Mouse (Mus musculus): Measurements from ENCODE around the gene Itprid2. TPM values are rescaled to one million over a fixed set of nuclear protein-coding genes. Genes with fewer than 3 reads are reported as not detected.

Gene Itprid2
- polyA plus RNA-seq, 1 experiment = 0.02 TPM

DNA sequence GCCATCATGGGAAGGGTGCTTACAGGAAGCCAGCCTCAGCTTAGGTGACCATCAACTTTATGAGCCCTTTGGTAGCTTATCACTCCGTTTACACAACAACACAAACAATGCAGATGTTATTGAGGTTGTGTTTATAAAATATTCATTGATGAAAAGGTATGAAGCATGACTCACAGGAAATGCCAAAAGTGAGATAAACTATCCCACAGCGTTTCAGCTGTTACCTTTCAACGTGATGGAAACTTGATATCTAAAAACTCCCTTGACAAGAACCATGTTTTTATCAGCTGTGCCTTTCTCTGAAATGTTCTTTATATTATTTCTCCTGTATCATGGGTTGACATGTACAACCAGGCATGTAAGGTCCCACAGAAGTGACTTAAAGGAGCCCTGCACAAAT, 55.7 kb downstream of the Itprid2 start:
- Histone ChIP-seq H3K27me3 (ENCODE audit: control insufficient read depth) (no peaks in the 10 kb centered on the region), H3K36me3 (ENCODE audit: control insufficient read depth) (no peaks in the 10 kb centered on the region), H3K4me1 (ENCODE audit: control insufficient read depth) (no peaks in the 10 kb centered on the region), H3K9me3 (ENCODE audit: control insufficient read depth, low read length) (no peaks in the 10 kb centered on the region), H3K4me3 (replicated peaks) (no peak overlapping the region)
- TF ChIP-seq GATA1 (IDR thresholded peaks at IDR 0.05; ENCODE audit: low read length) = no peak
- no peak for TF ChIP-seq TAL1 (IDR thresholded peaks at IDR 0.05; ENCODE audit: low read length)

DNA sequence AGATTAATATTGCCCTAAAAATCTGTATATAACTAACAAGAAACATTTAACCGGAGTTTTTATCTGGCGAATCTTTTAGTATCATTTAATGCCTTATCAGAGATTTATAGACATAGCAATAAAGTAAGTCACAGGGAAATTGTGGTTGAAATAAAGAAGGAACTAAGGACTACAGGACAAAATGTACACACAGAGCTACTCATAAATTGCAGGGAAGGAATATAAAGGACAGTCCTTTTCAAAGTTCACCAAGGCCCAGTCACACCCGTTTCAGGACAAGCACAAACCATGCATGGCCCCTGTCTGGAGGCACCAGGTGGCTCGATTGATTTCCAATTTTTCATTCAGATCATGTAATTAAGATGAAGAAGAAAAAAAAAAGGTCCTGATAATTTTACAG, 60.0 kb downstream of the Itprid2 start:
- Histone ChIP-seq H3K4me1 (ENCODE audit: control insufficient read depth) (no peaks in the 10 kb centered on the region), H3K4me3 (replicated peaks) (no peak overlapping the region), H3K27me3 (ENCODE audit: control insufficient read depth) (no peaks in the 10 kb centered on the region), H3K9me3 (ENCODE audit: control insufficient read depth, low read length) (no peaks in the 10 kb centered on the region), H3K36me3 (ENCODE audit: control insufficient read depth) (no peaks in the 10 kb centered on the region)
- TF ChIP-seq GATA1 (IDR thresholded peaks at IDR 0.05; ENCODE audit: low read length) (no peak), TAL1 (IDR thresholded peaks at IDR 0.05; ENCODE audit: low read length) (no peak)

DNA sequence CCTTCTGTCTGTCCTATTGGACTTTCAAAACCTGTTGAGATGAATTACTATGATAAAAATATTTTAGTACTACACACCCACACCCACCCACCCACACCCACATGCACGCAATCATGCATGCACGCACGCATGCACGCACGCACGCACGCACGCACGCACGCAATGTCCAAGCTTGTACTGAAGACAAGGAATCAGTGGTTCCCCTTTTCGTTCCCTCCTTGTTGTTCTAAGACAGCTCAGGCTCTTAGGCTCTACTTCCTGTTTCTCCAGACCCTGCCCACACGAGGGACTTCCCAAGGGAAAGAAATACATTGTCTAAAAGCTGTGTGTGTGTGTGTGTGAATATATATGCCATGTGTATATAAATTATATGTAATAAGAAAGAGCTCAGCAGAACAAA, 60.8 kb downstream of the Itprid2 start:
- TF ChIP-seq GATA1 (IDR thresholded peaks at IDR 0.05; ENCODE audit: low read length) (no peak), TAL1 (IDR thresholded peaks at IDR 0.05; ENCODE audit: low read length) (no peak)
- no peaks in the 10 kb centered on the region for H3K4me1 ChIP-seq (ENCODE audit: control insufficient read depth)
- no peak overlapping the region for H3K4me3 ChIP-seq (replicated peaks)
- no peaks in the 10 kb centered on the region for H3K36me3 ChIP-seq (ENCODE audit: control insufficient read depth)
- no peaks in the 10 kb centered on the region for H3K27me3 ChIP-seq (ENCODE audit: control insufficient read depth)
- H3K9me3 ChIP-seq (ENCODE audit: control insufficient read depth, low read length) = no peaks in the 10 kb centered on the region

DNA sequence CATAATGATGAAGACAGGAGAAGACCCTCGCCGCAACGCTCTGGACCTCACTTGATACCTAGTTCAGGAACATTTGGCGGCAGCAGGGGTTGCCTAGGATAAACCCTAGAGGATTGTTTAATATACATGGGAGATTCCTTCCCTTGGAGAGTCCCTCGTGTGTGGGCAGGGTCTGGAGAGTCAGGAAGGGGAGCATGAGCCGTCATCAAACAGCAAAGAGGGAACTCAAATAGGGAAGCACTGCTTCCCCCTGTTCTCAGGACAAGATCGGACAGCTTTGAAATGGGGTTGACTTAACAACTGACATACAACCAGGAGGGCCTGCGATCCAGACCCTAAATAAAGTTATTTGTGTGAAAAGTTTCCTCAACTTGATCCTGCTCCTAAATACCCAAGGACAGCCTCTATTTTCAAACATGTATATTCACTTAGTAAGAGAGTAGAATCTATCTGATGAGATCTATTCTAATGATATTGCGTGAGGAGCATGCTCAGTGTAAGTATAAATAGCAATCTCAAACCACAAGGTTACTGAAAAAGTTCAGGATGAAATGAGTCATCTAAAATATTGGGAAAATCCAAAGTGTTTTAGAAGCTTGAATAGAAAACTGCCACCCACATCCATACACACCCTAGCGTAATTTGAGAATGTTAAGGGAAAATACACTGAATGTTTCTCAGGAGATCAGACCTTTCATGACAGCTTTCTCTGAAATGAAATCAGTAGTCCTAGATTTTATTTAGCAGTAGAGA, 61.5 kb downstream of the Itprid2 start:
- H3K9me3 ChIP-seq (ENCODE audit: control insufficient read depth, low read length) = no peaks in the 10 kb centered on the region
- no peaks in the 10 kb centered on the region for H3K27me3 ChIP-seq (ENCODE audit: control insufficient read depth)
- H3K36me3 ChIP-seq (ENCODE audit: control insufficient read depth) = no peaks in the 10 kb centered on the region
- no peak overlapping the region for H3K4me3 ChIP-seq (replicated peaks)
- no peaks in the 10 kb centered on the region for H3K4me1 ChIP-seq (ENCODE audit: control insufficient read depth)
- TF ChIP-seq TAL1 (IDR thresholded peaks at IDR 0.05; ENCODE audit: low read length) = no peak
- TF ChIP-seq GATA1 (IDR thresholded peaks at IDR 0.05; ENCODE audit: low read length) = no peak

DNA sequence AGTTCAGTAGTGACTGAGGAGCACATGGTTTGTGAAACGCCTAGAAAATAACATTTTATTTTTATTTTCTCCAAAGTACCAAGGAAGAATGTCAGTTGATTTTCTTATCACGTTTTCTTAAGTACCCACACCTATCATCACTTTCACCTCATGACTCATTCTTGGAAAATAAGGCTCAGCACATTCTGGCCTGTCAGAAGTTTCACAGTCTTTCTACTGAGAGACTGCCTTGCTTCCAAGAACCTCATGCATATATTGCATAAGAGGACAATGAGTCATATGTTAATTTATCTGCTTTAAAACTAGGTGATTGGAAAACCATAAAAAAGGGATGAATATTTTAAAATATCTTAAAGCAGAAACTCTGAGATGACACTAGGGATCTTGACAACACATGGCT, 63.0 kb downstream of the Itprid2 start:
- no peak overlapping the region for H3K4me3 ChIP-seq (replicated peaks)
- TF ChIP-seq GATA1 (IDR thresholded peaks at IDR 0.05; ENCODE audit: low read length) = no peak
- no peak for TF ChIP-seq TAL1 (IDR thresholded peaks at IDR 0.05; ENCODE audit: low read length)
- no peaks in the 10 kb centered on the region for H3K27me3 ChIP-seq (ENCODE audit: control insufficient read depth)
- H3K9me3 ChIP-seq (ENCODE audit: control insufficient read depth, low read length) = no peaks in the 10 kb centered on the region
- H3K36me3 ChIP-seq (ENCODE audit: control insufficient read depth) = no peaks in the 10 kb centered on the region
- H3K4me1 ChIP-seq (ENCODE audit: control insufficient read depth) = no peaks in the 10 kb centered on the region

DNA sequence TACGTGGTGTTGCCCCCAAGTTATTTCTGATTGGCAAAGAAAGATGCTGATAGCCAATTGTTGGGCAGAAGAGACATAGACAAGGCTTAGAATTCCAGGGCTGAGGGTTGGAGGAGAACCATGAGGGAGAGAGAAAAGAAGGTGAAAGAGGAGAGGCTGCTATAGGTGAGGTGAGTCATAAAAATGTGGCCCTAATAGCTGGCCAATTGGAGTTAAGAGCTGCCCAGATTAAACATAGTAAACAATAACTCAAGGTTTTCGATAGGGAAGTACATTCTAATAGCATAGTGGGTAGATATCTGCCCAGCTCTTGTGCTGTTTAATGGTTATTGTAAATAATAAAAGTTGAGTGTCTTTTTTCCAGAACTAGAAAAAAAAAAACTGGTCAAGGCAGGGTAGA, 69.6 kb downstream of the Itprid2 start:
- Histone ChIP-seq H3K36me3 (ENCODE audit: control insufficient read depth) (no peaks in the 10 kb centered on the region), H3K4me1 (ENCODE audit: control insufficient read depth) (no peaks in the 10 kb centered on the region), H3K9me3 (ENCODE audit: control insufficient read depth, low read length) (no peaks in the 10 kb centered on the region), H3K4me3 (replicated peaks) (no peak overlapping the region), H3K27me3 (ENCODE audit: control insufficient read depth) (no peaks in the 10 kb centered on the region)
- no peak for TF ChIP-seq TAL1 (IDR thresholded peaks at IDR 0.05; ENCODE audit: low read length)
- no peak for TF ChIP-seq GATA1 (IDR thresholded peaks at IDR 0.05; ENCODE audit: low read length)

DNA sequence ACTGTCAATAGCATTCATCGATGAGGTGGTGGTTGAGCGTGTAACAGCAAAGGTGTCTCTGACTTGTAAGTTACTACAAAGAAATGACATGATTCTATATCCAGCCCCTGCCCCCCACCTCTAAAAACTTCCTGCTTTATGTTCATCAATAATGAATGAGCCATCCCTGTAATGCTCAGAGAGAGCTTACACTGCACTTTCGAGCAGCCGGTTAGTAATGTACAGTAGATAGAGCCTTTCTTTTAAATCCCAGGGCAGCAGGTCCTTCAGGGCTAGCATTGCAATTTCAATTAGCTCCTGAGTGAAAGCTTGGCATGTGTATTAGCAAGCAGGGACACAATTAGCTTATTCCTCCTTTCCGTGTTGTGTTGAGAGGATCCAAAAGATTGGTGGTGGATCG, 72.4 kb downstream of the Itprid2 start, which contains the start of gene Ppp1r1c:
Gene Ppp1r1c (plus strand): TSS at position 206 of the 400 bp plus-strand sequence.
- H3K9me3 ChIP-seq (ENCODE audit: control insufficient read depth, low read length) = no peaks in the 10 kb centered on the region
- no peaks in the 10 kb centered on the region for H3K36me3 ChIP-seq (ENCODE audit: control insufficient read depth)
- no peaks in the 10 kb centered on the region for H3K4me1 ChIP-seq (ENCODE audit: control insufficient read depth)
- TF ChIP-seq TAL1 (IDR thresholded peaks at IDR 0.05; ENCODE audit: low read length) (no peak), GATA1 (IDR thresholded peaks at IDR 0.05; ENCODE audit: low read length) (no peak)
- H3K4me3 ChIP-seq (replicated peaks) = no peak within 1 kb of the TSS
- no peaks in the 10 kb centered on the region for H3K27me3 ChIP-seq (ENCODE audit: control insufficient read depth)

DNA sequence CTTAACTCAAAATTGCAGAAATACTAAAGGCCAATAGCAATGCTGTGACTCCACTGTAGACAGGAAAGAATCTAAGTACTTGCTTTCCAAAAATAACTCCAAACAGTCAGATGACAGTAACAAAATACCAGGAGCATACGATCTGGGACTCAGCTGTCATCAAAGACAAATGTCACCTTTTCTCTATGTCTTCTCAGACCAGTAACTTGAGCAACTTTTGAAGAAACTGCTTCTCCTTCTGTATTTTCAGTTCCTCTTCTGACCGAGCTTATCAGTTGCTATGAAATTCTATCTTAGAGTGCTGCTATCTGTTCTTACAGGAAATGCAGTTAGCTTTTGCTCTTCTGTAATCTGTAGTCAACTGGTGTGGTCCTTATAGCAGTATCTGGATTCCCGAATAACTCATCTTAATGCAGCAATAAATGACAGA, 78.5 kb downstream of the Itprid2 start:
- Histone ChIP-seq H3K27me3 (ENCODE audit: control insufficient read depth) (no peaks in the 10 kb centered on the region), H3K36me3 (ENCODE audit: control insufficient read depth) (no peaks in the 10 kb centered on the region), H3K9me3 (ENCODE audit: control insufficient read depth, low read length) (no peaks in the 10 kb centered on the region), H3K4me3 (replicated peaks) (no peak overlapping the region), H3K4me1 (ENCODE audit: control insufficient read depth) (no peaks in the 10 kb centered on the region)
- TF ChIP-seq TAL1 (IDR thresholded peaks at IDR 0.05; ENCODE audit: low read length) (no peak), GATA1 (IDR thresholded peaks at IDR 0.05; ENCODE audit: low read length) (no peak)

DNA sequence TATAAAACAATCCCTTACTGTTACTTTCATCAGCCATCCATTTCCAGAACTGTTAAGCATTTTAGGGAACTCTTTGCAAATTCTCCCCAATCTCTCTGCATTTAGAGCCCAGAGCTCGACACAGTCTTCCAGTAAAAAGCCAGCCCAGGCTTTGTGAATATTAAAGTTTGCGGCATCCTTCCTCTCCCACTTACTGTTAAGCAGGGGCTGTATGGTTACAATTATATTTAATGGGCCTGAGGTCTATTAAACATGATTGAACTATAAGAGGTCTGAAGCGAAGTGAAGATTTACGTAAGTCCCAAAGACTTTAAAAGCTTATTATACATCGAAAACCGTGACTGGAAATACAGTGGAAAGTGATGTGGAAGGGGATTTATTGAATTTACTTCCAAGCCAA, 79.6 kb downstream of the Itprid2 start:
- TF ChIP-seq GATA1 (IDR thresholded peaks at IDR 0.05; ENCODE audit: low read length) (no peak), TAL1 (IDR thresholded peaks at IDR 0.05; ENCODE audit: low read length) (no peak)
- H3K27me3 ChIP-seq (ENCODE audit: control insufficient read depth) = no peaks in the 10 kb centered on the region
- H3K4me3 ChIP-seq (replicated peaks) = no peak overlapping the region

DNA sequence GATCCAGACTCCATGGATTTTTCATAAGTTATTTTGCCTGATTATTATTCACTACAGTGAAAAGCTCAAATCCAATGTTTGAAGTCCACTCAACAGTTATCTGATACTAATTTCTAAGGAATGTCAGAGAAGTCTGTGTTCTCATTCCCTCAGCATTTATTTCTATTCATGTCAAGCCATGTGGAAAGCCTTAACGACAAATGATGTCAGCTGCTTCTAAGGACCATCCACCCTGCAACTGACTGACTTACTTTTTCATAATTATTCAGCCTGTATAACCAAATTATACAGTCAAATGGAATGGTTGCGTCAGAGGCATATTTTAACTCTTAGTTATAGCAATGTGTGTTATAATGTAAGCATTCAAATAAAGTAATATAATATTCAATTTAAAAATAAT, 80.8 kb downstream of the Itprid2 start:
- Histone ChIP-seq H3K4me1 (ENCODE audit: control insufficient read depth) (no peaks in the 10 kb centered on the region), H3K36me3 (ENCODE audit: control insufficient read depth) (no peaks in the 10 kb centered on the region), H3K4me3 (replicated peaks) (no peak overlapping the region), H3K9me3 (ENCODE audit: control insufficient read depth, low read length) (no peaks in the 10 kb centered on the region), H3K27me3 (ENCODE audit: control insufficient read depth) (no peaks in the 10 kb centered on the region)
- TF ChIP-seq TAL1 (IDR thresholded peaks at IDR 0.05; ENCODE audit: low read length) = no peak
- no peak for TF ChIP-seq GATA1 (IDR thresholded peaks at IDR 0.05; ENCODE audit: low read length)

More for the DNA sequence above, 79.6 kb downstream of the Itprid2 start:
- H3K36me3 ChIP-seq (ENCODE audit: control insufficient read depth) = no peaks in the 10 kb centered on the region
- H3K4me1 ChIP-seq (ENCODE audit: control insufficient read depth) = no peaks in the 10 kb centered on the region
- H3K9me3 ChIP-seq (ENCODE audit: control insufficient read depth, low read length) = no peaks in the 10 kb centered on the region
